Mouse (Mus musculus): ENCODE measurements around the gene Plxnc1.

The Plxnc1 gene

DNA sequence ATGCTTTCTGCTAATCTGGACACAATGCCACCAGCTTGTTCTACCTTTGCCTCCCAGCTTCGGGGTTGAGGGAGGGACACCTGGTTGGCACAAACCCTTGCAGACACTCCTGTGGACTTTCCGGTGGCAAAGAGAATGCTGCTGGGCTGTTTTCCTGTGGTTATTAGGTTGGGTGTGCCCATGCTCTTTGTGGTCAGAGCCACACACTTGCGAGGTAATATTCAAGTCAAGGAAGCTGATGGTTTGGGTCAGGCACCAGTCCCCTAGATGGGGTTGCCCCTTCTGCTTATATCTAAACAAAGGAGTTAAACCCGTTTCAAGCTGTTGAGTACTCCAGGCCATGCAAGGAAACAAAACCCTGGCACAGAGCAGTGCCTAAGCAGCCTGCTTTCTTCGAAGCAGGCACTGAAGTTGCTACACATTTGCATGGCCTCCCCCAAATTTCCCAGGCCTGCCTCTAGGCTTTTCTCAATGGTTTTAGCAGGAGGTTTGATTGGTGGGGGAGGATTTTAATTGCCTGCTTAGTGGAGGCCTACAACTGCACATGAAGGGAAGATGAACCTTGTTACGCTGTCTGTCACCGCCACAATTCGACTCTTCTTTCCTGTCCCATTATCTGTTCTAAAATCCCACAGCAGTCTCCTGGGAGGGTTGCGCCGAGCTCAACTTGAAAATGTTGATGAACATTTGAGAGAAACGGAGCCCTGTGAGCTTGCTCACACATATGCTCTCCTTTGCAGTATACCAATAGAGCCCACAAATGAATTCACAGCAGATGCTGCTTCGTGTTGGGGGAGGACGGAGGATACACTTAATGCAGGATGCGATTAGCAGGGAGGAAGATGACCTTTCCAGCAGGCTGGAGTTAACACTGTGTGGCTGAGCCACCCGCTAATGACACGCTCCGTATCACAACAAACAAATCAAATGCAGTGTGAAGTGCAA is 132.5 kb downstream of the Plxnc1 start:
- DNase-seq: no peak

DNA sequence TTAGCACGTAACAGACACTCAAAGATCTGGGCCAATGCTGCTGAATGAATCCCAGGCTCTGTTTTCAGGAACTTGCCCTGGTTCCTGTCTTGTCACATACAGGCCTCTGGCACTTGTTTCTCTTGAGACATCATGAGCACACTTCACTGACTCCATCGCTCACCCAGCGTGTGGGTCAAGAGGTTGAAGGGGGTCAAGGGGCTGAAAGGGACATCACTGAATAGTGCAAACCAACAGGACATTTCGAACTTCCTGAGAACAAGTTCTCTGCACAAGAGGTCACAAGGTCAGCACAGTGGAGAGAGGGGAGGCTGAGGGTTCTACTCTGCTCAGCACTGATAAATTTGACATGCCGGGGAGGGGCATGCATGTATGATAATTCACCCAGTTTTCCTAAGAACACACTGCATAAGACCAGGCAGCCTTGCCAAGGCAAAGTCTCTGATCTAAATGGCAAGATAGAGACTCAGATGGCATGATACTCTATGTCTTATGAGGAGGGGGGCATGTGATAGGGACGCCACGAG is 134.6 kb downstream of the Plxnc1 start:
- DNase-seq: no peak

DNA sequence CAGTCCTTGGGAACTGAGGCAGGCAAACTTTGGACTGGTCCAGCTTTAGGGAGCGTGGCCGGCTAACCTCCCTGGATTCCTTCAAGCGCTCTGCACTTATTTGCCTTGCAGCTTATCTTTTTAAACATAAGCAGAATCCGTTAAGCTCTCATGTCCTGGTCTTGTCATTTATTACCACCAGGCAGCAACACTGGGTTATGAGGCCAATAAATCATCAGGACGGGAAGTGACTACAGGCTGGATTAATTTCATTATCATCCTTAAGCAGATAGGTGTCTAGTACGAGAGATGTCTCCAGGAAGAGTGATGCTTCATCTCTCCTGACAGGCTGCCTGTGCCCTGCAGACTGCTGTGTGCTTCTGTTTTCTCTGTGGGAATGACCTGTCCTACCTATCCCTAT is 136.4 kb downstream of the Plxnc1 start:
- DNase-seq: no peak

DNA sequence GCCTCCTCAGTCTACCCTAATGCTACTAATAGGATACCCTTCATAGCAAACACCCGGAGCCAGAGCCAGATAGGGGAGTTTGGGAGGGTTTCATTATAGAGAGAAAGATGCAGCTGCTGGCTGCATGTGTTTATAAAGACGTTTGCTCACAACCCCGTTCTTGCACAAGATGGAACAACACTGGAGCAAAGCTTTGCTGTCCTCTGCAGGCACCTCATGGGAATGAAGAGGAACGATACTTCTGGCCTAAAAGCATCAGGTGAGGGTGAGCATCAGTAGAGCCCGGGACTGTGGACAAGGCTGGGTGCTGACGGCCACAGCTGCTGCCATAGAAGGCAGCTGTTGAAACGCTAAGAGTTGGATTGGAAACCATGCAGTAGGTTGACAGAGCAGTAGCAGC is 137.3 kb downstream of the Plxnc1 start:
- no peak for DNase-seq

DNA sequence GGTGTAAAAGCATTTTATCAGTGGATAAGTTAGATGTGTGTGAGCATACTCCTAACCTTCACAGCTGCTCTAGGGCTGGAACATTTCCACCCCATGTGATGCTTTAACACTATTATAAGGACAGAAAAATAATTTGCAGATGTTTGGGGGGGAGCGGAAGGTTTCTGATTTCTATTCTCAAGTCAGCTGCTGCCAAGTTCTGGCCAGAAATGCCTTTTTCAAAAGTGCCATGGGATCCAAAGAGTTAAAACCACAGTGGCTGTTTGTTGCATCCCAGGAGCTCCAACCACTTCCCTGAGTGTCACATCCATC is 139.8 kb downstream of the Plxnc1 start:
- DNase-seq: no peak

DNA sequence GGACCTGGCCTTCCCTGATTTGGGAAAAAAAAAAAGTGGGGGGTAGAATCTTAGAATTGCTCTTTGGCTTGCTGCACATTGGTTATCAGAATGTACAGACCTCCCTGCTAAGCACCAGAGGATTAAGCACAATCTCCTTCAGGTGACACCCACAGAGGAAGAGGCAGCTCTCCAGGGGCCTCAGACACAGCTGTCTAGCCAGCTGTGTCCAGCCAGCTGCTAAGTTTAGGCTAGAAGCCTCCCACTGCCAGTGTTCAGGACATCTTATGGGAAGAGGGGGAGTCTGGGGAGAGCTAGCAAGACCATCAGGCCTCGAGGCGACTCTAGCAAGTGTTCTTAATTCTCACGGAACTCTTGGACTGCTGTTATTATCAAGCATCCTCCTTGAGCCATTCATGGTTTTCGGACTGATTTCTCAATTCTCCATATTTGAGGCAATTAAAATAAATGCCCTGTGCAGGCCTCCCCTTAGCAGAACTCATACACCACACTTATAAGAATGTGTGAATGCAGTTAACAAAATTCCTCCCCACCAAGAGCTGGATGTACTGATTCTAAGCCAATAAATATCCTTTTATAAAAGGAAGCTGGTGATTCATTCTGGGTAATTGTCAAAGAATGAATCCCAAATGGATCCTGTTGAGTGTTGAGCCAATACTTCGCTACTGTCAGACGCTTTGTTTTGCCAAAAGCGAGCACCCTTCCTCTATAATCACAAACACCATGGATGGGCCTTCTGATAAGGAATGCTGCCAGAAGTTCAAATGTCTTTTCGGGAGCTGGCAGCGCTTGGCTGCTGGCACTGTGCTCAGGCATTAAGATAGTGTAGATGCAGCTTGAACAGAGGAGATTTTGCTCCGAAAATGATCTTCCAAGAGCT is 140.4 kb downstream of the Plxnc1 start:
- DNase-seq: no peak

DNA sequence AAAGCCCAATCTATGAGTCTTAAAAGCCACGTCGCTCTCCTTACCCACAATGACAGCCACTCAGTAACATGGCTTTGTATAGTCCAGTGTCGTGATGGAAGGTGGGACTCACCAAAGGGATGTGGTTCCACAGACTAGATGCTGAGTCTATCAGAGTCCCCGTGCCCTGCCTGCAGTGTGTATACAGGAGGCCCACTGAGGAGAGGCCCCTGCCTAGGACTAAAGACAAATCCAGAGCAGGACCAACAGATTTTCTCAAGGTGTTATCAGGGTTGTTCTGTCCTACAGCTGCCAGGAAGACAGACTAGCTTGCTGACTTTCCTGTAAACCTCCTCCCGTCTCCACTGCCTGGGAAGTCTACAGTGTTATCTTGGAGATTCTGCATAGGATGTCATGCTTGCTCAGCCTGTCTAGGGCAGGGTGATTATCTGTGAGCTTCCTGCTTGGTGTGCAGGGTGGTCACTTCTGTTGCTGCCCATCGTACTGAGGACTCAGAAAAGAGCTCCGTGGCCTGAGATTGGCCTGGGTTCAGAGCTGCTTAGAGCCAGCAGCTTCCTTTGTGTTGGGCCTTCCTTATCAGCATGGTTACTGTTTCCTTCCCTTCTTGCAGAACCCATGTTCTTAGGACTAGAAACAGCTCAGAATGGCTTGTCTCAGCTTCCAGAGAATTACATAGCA is 143.8 kb downstream of the Plxnc1 start:
- no peak for DNase-seq

DNA sequence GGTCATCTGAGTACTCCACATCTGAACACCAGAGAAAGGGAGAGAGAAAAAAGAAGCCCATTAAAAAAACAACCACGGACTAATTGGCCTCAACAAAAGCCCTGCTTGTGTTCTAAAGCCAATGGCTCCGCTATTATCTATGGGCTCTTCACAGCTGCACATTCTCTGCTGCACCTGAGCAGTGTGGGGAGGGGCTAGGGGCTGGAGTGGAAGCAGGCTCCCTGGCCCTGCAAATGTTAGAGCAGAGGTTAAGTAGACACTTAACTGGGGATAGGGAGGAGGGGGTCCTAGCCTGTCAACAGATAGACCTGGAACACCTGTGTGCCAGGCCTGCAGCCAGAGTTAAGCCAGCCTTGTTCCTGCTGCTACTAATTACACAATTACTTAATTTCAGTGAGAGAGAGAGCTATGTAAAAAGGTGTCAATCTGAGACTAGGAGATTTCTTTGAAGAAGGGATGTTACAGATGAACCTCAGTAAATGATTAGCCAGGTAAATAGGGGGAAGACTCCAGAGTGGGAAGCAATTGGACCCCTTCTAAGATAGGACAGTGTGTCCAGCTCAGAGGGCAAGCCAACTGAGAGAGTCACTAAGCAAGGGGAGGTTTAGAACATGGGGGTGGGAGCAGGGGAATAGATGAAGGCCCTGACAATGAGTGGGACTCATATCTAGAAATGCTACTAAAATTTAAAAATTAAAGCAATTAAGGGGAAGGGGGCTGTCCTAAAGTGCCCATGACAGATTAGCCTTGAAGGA is 145.0 kb downstream of the Plxnc1 start:
- DNase-seq: no peak

DNA sequence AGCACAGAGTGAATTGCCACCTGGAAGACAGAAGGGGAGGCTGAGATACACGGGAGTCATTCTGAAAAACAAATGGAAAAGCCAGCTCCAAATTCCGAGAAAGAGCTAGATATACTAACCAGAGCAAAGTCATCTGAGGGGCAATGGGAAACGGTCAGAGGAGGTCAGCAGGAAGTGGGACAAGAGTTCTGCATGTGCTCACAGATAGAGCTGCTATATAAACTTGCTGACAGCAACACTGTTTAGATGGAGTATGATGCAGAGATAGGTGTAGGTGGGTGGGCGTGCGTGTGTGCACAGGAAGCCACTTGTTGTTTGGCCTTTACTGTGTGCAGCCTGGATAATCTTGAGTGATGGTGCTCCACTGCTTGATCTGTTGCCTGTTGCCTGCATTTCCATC is 146.5 kb downstream of the Plxnc1 start:
- DNase-seq: no peak

DNA sequence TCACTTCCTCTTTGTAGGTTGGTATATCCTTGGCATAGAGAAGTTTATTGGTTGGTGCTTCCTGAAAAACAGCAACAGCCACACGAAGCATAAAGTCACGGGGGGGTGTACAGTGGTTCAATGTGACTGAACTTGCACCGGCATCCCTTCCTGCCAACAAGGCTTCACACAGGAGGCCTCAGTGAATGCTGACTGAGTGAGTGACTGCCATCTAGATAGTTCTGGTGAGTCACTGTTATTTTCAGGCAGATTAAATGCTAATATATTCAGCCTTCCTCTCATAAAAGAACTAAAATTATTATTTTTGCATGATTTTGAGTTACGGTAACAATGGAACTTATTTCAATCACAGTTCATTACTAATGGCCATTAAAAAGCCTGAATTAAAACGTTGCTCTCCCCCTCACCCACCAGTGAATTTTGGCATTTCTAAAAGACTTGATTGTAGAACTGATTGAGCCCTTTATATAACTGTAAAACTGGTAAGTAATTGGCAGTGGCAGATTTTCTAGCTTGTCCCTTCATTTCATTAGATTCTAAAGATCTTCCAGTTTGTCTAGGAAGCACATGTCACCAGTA is 149.9 kb downstream of the Plxnc1 start:
- DNase-seq: no peak

DNA sequence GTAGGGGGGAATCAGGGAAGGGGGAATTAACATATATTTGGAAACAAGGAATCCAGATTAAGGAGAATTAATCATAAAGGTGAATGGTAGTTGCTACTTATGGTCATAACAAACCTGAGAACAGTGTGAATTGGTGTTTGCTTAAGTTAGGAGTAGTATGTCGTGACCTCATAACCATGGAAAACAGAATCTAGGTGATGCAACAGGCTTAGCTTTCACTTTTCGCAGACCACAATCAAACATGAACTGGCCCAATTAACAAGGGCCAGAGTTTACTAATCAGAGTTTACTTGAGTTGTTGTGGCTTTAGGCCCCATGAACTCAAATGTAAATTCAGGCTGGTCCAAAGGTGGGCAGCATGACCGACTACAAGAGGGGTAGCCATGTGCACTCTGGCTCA is 150.7 kb downstream of the Plxnc1 start:
- DNase-seq: no peak

DNA sequence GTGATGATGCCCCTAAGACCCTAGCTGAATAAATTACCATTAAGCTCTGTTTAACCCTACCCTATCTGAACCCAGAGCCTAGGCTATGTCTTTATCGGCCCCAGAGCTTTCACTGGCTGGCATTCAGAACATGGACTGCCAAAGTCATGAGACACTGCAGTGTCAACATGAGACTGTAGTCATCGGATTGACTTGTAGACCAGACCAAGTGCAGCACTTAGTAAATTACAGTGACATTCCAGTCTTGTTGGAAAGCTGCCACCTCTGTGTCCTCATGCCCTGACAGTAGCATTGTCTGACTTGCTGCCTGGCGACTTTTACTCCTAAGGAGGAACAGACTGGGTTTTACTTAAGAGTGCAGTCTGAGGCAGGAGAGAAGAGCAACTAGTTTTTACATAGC is 155.4 kb downstream of the Plxnc1 start:
- peak; percentile 49 to 50 for DNase-seq

DNA sequence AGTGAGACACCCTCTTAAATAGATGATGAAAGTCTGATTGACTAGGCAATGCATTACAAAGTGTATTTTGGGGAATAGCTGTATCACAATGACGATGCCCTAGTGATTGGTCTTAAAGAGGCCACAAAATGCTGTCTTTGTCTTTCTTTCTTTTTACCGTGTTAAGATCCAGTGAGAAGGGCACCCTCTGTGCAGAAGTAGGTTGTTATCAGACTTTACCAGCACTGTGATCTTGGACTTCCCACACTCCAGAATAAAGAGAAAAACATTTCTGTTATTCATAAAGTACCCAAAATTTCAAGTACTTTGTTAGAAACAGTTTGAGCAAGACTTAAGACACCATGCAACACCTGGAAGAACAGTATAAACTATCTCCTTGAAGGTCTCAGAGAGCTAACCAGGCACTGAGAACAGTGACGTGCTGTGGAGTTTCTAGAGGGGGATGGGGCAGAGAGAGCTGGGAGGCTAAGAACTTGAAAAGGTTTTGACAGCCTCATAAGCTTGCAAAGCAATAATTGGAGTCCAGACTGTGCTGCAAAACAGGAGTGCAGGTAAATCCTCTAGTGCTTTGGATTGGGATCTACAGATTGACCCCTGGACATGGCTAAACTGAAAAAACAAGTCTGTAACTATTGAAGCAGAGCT is 163.9 kb downstream of the Plxnc1 start:
- DNase-seq: no peak

DNA sequence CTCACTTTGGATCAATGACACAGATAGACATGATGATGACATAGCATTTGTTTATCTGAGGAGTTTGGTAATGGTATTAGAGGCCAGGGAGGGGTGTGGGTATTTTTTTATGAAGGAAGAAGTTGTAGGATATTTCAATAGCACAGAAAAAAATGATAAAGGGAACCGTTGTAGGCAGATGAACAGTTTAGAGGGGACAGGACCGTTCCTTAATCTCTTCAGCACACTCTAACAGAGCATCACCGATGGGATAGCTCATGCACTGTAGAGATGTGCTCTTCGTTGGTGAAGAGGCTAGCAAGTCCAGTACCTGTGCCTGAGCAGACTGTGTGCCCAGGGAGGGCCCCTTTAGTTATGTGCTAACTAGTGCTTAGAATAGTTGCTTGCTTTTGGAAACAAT is 165.3 kb downstream of the Plxnc1 start:
- no peak for DNase-seq

DNA sequence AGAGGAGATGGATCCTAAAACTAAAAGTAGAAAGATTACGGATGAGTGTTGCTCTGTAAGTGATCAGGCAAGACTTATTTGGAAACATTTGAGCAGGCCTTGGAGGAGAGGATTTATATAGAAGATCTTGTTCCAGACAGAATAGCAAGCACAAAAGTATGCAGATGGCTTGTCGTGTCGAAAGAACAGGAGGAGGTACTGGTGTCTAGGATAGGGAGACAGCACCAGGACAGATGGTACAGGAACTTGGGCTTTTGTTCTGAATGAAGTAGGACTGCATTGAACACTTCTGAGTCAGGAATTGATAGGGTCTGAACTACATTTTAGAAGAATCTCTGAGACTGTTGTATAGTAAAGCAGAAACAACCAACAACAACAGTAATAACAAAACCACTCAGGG is 167.1 kb downstream of the Plxnc1 start:
- DNase-seq: no peak

DNA sequence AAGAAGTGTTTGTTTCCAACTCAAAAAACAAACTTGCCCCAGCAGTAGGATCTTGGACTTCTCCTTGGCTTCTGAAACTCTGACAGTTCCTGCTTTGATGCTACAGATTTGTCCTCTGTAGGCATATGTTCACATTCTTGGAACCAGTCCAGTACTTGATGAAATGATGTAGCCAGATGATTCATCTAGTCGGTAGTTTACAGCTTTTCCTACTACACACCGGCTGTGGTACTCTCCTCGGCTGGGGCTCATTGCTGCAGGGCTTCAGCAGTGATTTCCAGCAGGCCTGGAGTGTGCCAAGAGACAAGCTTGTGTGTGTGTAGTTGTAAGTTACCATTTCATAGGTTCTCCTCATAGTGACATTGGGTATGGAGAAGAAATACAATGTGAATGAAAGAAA is 173.1 kb downstream of the Plxnc1 start:
- no peak for DNase-seq

DNA sequence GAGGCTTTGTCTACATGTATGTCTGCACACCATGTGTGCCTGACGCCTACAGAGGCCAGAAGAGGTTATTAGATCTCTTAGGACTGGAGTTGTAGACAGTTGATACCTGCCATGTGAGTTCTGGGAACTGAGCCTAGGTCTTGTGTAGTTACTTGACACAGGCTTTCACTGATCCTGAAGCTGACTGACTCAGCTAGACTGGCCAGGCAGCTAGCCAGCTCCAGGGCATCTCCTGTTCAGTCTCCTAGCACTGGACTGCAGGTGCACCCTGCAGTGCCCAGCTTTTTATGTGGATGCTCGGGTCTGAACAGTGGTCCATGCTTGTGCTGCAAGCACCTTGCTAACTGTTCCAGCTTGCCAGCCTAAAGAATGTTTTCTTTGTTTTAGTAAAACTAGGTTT is 197.6 kb downstream of the Plxnc1 start:
- peak; percentile 8 to 40 for DNase-seq

DNA sequence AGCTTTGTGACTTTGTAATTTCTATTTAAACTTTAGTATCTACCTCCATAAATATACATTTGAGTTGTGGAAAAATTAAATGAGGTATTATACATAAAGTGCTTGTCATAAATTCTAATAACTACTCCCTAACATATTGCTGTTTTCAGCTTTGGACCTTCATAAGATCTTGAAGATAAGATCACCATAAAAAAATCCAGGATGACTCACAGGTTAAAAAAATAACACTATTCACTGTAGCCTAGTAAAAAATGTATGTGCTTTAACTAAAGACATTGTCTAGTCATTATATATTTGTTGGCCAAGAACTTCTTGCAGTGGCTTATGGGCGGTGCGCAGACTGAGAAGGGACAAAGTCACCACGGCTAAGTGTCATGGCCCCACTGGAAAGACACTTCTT is 203.2 kb downstream of the Plxnc1 start:
- no peak for DNase-seq

All from kidney, postnatal 25 days (tissue).